7 mouse cellular contexts compared by ENCODE assay signal in the genomic region with DNA sequence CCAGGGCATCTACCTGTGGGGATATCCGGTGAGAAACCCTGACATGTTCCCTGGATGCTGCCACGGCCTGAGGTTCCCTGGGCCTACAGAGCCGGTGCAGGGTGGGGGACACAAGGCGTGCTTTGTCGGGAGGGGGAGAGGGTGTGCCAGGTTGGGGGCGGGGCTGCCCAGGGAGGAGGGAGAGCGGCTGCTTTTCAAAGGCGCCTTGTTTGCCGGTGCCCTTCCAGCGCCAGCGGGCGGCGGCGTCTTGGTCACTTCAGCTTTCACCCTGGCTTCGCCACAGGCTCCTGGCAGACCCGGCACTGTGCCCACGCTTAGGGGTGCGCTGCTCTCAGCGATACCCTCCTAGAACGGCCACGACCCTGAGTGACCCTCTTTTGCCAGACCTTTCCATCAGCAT. TPM values are rescaled to one million over a fixed set of nuclear protein-coding genes. Genes with fewer than 3 reads are reported as not detected.
DNase-seq lines count a peak whose midpoint lies in the region; ATAC-seq and TF ChIP-seq lines count a peak whose summit lies in the region.

No protein-coding gene starts in this region.

- no peaks in the 10 kb centered on the region for H3K27me3 ChIP-seq in neural tube, embryonic 15.5 days (replicated peaks)

- peak overlapping the region; percentile 65 for H3K4me2 ChIP-seq in neural tube, embryonic 15.5 days

- peak overlapping the region; percentile 21; the same call in 1 of the 2 replicates for H3K4me3 ChIP-seq in cortical plate, adult 2 months (ENCODE audit: insufficient read depth, low read length)
- peak overlapping the region; percentile 35 for H3K4me3 ChIP-seq in neural tube, embryonic 15.5 days (replicated peaks)

- peak overlapping the region; percentile 84 for H3K27ac ChIP-seq in cortical plate, adult 2 months (ENCODE audit: insufficient read depth, low read length)
- H3K27ac ChIP-seq in neural tube, embryonic 15.5 days (replicated peaks), result peak overlapping the region; percentile 28; the same call in 1 of the 2 replicates

- TF ChIP-seq POLR2A in cortical plate, adult 2 months (IDR thresholded peaks at IDR 0.05; ENCODE audit: extremely low read depth, insufficient read depth, low read length), result peak; percentile 21; the same call in 1 of the 2 replicates

- H3K9ac ChIP-seq in neural tube, embryonic 15.5 days (replicated peaks), result peak overlapping the region; percentile 48

- peak; percentile 37 for ATAC-seq in neural tube, embryonic 15.5 days (ENCODE audit: low FRiP score)
- ATAC-seq in megakaryocyte progenitor cell, adult 5-6 weeks (replicated peaks; ENCODE audit: poor library complexity), result no peak

- TF ChIP-seq CTCF in cortical plate, adult 2 months (IDR thresholded peaks at IDR 0.05; ENCODE audit: extremely low read depth, insufficient read depth, low read length), result no peak

- intact Hi-C loops in left cerebral cortex, postnatal 25 days (cut with DNase I), result no loop called here

- H3K9me3 ChIP-seq in neural tube, embryonic 15.5 days (replicated peaks), result no peaks in the 10 kb centered on the region

- 7% methylated on average over 20 of the region's 21 CpGs for WGBS in neural tube, embryonic 15.5 days

- H3K4me1 ChIP-seq in cortical plate, adult 2 months (ENCODE audit: control insufficient read depth, insufficient read depth, low read length), result peaks cover 3% of the 10 kb centered on the region; the same call in 1 of the 2 replicates
- H3K4me1 ChIP-seq in neural tube, embryonic 15.5 days, result peaks cover 47% of the 10 kb centered on the region

- peak; percentile 75 for DNase-seq in layer of hippocampus, adult 11-12 months (ENCODE audit: low spot score)
- no peak for DNase-seq in layer of hippocampus, adult 9-10 months (ENCODE audit: low spot score)
- DNase-seq in frontal cortex, postnatal 14 days (ENCODE audit: low spot score in 2 of 2), result peak; percentile 51 to 52
- DNase-seq in left cerebral cortex, postnatal 25 days (ENCODE audit: low spot score in 2 of 2), result peak; percentile 57 to 68

- peaks cover 32% of the 10 kb centered on the region for H3K36me3 ChIP-seq in neural tube, embryonic 15.5 days

RNA-seq across cellular contexts. Expression of a gene that starts 0.8 kb away (rescaled TPM):
- polyA plus RNA-seq in cortical plate, adult 2 months (2012; rRNA removed), result 9.3 and 12.1 TPM in 2 replicates
- total RNA-seq in left cerebral cortex, postnatal 25 days (2021), result 10 to 100 TPM; 14.1 to 14.6 TPM
- polyA plus RNA-seq in neural tube, embryonic 15.5 days (2015; fragmentation: Nextera tagmentation; extraction: Ambion mirVana), result 8.3 and 9.4 TPM in 2 replicates
- 0.83 and 0.94 TPM in 2 replicates for total RNA-seq in megakaryocyte progenitor cell, adult 5-6 weeks (2015)
- 1.9 and 3.1 TPM in 2 replicates for total RNA-seq in megakaryocyte progenitor cell, adult 5-6 weeks (2017)

RNA-seq across cellular contexts. Expression of a gene that starts 6.8 kb away (rescaled TPM):
- polyA plus RNA-seq in cortical plate, adult 2 months (2012; rRNA removed), result 78.5 and 81.5 TPM in 2 replicates
- 10 to 100 TPM; 79.5 to 83.1 TPM for total RNA-seq in left cerebral cortex, postnatal 25 days (2021)
- polyA plus RNA-seq in neural tube, embryonic 15.5 days (2015; fragmentation: Nextera tagmentation; extraction: Ambion mirVana), result 54.4 and 57.7 TPM in 2 replicates
- total RNA-seq in megakaryocyte progenitor cell, adult 5-6 weeks (2015), result 22.1 and 22.2 TPM in 2 replicates
- 34.2 and 42.6 TPM in 2 replicates for total RNA-seq in megakaryocyte progenitor cell, adult 5-6 weeks (2017)

RNA-seq across cellular contexts. Expression of a gene that starts 7.0 kb away (rescaled TPM):
- polyA plus RNA-seq in cortical plate, adult 2 months (2012; rRNA removed), result 92.7 and 103 TPM in 2 replicates
- total RNA-seq in left cerebral cortex, postnatal 25 days (2021), result 10 to 100 TPM; 96.2 to 98.6 TPM
- polyA plus RNA-seq in neural tube, embryonic 15.5 days (2015; fragmentation: Nextera tagmentation; extraction: Ambion mirVana), result 167 and 170 TPM in 2 replicates
- 6.2 and 9.5 TPM in 2 replicates for total RNA-seq in megakaryocyte progenitor cell, adult 5-6 weeks (2015)
- 101 and 107 TPM in 2 replicates for total RNA-seq in megakaryocyte progenitor cell, adult 5-6 weeks (2017)

RNA-seq across cellular contexts. Expression of a gene that starts 10.6 kb away (rescaled TPM):
- polyA plus RNA-seq in cortical plate, adult 2 months (2012; rRNA removed), result 59.6 and 61.7 TPM in 2 replicates
- 10 to 100 TPM; 33.3 to 35.1 TPM for total RNA-seq in left cerebral cortex, postnatal 25 days (2021)
- polyA plus RNA-seq in neural tube, embryonic 15.5 days (2015; fragmentation: Nextera tagmentation; extraction: Ambion mirVana), result 68.4 and 71.4 TPM in 2 replicates
- total RNA-seq in megakaryocyte progenitor cell, adult 5-6 weeks (2015), result 61.7 and 65.6 TPM in 2 replicates
- total RNA-seq in megakaryocyte progenitor cell, adult 5-6 weeks (2017), result 36.6 and 46.5 TPM in 2 replicates

RNA-seq across cellular contexts. Expression of a gene that starts 14.0 kb away (rescaled TPM):
- polyA plus RNA-seq in cortical plate, adult 2 months (2012; rRNA removed), result 73.1 and 73.2 TPM in 2 replicates
- total RNA-seq in left cerebral cortex, postnatal 25 days (2021), result 10 to 100 TPM; 28.4 to 32.2 TPM
- polyA plus RNA-seq in neural tube, embryonic 15.5 days (2015; fragmentation: Nextera tagmentation; extraction: Ambion mirVana), result 21.9 and 24.4 TPM in 2 replicates
- 8.1 and 9.6 TPM in 2 replicates for total RNA-seq in megakaryocyte progenitor cell, adult 5-6 weeks (2015)
- 9.8 and 12.7 TPM in 2 replicates for total RNA-seq in megakaryocyte progenitor cell, adult 5-6 weeks (2017)
